Mouse (Mus musculus): ENCODE results near the gene Apln. TPM values are rescaled to one million over a fixed set of nuclear protein-coding genes. Genes with fewer than 3 reads are reported as not detected.
A peak's percentile ranks its signal among the peaks of the same experiment; 100 is the strongest.

The Apln gene
- total and polyA plus RNA-seq, 2 experiments = 0.04 to 0.09 TPM

DNA sequence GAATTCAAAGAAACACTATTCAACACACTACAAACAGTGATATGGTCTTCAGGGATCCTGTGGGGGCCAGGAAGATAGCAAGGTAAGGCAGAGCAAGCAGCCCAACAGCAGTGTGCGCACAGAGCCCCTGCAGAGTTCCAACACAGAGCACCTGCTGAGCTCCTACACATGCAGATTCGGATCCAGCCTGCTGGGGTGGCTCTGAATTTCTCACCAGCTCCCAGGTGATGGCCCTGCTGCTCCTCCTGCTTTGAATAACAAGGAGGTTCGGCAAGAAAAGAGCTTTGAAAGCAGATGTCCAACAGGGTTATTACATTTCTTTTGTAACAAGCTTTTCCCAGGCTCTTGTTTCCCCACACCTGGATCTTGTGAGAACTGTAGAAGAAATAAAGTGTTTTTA, 37.3 kb upstream of the Apln start:
- Histone ChIP-seq H3K36me3 (ENCODE audit: control insufficient read depth, insufficient read depth, low read length) (no peaks in the 10 kb centered on the region), H3K4me1 (ENCODE audit: control insufficient read depth, insufficient read depth, low read length) (no peaks in the 10 kb centered on the region), H3K9ac (ENCODE audit: low read depth, low read length) (no peak overlapping the region), H3K27me3 (ENCODE audit: control insufficient read depth, insufficient read depth, low read length) (no peaks in the 10 kb centered on the region), H3K79me2 (ENCODE audit: control insufficient read depth, insufficient read depth, low read length) (no peaks in the 10 kb centered on the region), H3K27ac (replicated peaks; ENCODE audit: insufficient read depth, low read depth, low read length) (no peak overlapping the region), H3K4me3 (ENCODE audit: insufficient read depth, low read depth, low read length) (no peak overlapping the region)
- TF ChIP-seq POLR2A (IDR thresholded peaks at IDR 0.05; ENCODE audit: extremely low read depth, insufficient read depth, low read length) = no peak
- no peak for TF ChIP-seq CTCF (IDR thresholded peaks at IDR 0.05; ENCODE audit: low read depth, low read length)
- DNase-seq (ENCODE audit: extremely low read depth, low read depth, low spot score) = no peak
- 34% methylated on average over 3 of the region's 3 CpGs for WGBS

GRCm38 (mm10) chrX:48066891-48067290, 32.2 kb upstream of the Apln start:
- 80% methylated on average over 3 of the region's 3 CpGs for WGBS
- no peak overlapping the region for H3K9ac ChIP-seq (ENCODE audit: low read depth, low read length)
- no peak overlapping the region for H3K4me3 ChIP-seq (ENCODE audit: insufficient read depth, low read depth, low read length)
- TF ChIP-seq POLR2A (IDR thresholded peaks at IDR 0.05; ENCODE audit: extremely low read depth, insufficient read depth, low read length) = no peak
- no peak for TF ChIP-seq CTCF (IDR thresholded peaks at IDR 0.05; ENCODE audit: low read depth, low read length)
- DNase-seq (ENCODE audit: extremely low read depth, low read depth, low spot score) = no peak
- no peaks in the 10 kb centered on the region for H3K27me3 ChIP-seq (ENCODE audit: control insufficient read depth, insufficient read depth, low read length)
- no peak overlapping the region for H3K27ac ChIP-seq (replicated peaks; ENCODE audit: insufficient read depth, low read depth, low read length)
- no peaks in the 10 kb centered on the region for H3K36me3 ChIP-seq (ENCODE audit: control insufficient read depth, insufficient read depth, low read length)
- no peaks in the 10 kb centered on the region for H3K79me2 ChIP-seq (ENCODE audit: control insufficient read depth, insufficient read depth, low read length)
- no peaks in the 10 kb centered on the region for H3K4me1 ChIP-seq (ENCODE audit: control insufficient read depth, insufficient read depth, low read length)

DNA sequence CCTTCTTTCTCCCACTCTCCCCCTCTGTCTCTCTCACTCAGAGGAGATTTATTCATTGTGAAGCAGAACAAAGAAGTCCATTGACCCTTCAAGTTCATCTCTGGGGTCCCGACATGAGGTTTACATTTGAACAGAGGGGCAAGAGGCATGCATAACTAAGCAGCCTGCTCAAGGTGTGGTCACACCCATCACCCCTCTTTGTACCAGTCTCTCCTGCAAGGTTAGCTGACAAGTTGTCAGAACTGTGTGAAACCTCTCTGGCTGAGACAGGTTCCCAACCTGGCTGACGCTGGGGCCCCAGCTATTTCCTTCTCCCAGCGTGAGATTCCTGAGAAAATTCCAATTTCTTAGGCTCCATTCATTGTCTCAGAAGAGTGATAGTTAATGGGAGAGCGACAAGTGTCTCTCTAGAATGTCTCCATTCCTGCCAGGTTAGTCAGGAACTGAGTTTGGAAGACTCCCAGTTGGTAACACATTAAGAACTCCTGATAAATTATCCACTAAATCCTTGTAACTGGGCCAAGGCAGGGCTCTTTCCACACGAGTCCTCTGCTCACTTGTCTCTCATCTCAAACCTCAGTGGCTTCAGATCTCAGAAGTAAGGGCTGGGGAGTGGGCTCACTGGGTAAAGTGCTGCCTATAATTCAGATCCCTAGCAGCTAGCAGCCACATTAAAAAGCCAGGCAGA, 29.7 kb upstream of the Apln start:
- H3K79me2 ChIP-seq (ENCODE audit: control insufficient read depth, insufficient read depth, low read length) = no peaks in the 10 kb centered on the region
- peak; percentile 34 for DNase-seq (ENCODE audit: extremely low read depth, low read depth, low spot score)
- H3K36me3 ChIP-seq (ENCODE audit: control insufficient read depth, insufficient read depth, low read length) = no peaks in the 10 kb centered on the region
- no peak overlapping the region for H3K4me3 ChIP-seq (ENCODE audit: insufficient read depth, low read depth, low read length)
- H3K27me3 ChIP-seq (ENCODE audit: control insufficient read depth, insufficient read depth, low read length) = no peaks in the 10 kb centered on the region
- H3K4me1 ChIP-seq (ENCODE audit: control insufficient read depth, insufficient read depth, low read length) = no peaks in the 10 kb centered on the region
- no peak overlapping the region for H3K9ac ChIP-seq (ENCODE audit: low read depth, low read length)
- TF ChIP-seq CTCF (IDR thresholded peaks at IDR 0.05; ENCODE audit: low read depth, low read length) = no peak
- no peak for TF ChIP-seq POLR2A (IDR thresholded peaks at IDR 0.05; ENCODE audit: extremely low read depth, insufficient read depth, low read length)
- no peak overlapping the region for H3K27ac ChIP-seq (replicated peaks; ENCODE audit: insufficient read depth, low read depth, low read length)
- WGBS = 43% methylated on average over 5 of the region's 5 CpGs

- TF ChIP-seq POLR2A (IDR thresholded peaks at IDR 0.05; ENCODE audit: extremely low read depth, insufficient read depth, low read length) (no peak), CTCF (IDR thresholded peaks at IDR 0.05; ENCODE audit: low read depth, low read length) (no peak)
- Histone ChIP-seq H3K4me1 (ENCODE audit: control insufficient read depth, insufficient read depth, low read length) (no peaks in the 10 kb centered on the region), H3K79me2 (ENCODE audit: control insufficient read depth, insufficient read depth, low read length) (no peaks in the 10 kb centered on the region), H3K4me3 (ENCODE audit: insufficient read depth, low read depth, low read length) (no peak overlapping the region), H3K9ac (ENCODE audit: low read depth, low read length) (no peak overlapping the region), H3K27me3 (ENCODE audit: control insufficient read depth, insufficient read depth, low read length) (no peaks in the 10 kb centered on the region), H3K27ac (replicated peaks; ENCODE audit: insufficient read depth, low read depth, low read length) (no peak overlapping the region), H3K36me3 (ENCODE audit: control insufficient read depth, insufficient read depth, low read length) (no peaks in the 10 kb centered on the region)
- DNase-seq (ENCODE audit: extremely low read depth, low read depth, low spot score) = no peak
- 94% methylated on average over 4 of the region's 4 CpGs for WGBS
Measured at GRCm38 (mm10) chrX:48062481-48062880, 27.8 kb upstream of the Apln start.

DNA sequence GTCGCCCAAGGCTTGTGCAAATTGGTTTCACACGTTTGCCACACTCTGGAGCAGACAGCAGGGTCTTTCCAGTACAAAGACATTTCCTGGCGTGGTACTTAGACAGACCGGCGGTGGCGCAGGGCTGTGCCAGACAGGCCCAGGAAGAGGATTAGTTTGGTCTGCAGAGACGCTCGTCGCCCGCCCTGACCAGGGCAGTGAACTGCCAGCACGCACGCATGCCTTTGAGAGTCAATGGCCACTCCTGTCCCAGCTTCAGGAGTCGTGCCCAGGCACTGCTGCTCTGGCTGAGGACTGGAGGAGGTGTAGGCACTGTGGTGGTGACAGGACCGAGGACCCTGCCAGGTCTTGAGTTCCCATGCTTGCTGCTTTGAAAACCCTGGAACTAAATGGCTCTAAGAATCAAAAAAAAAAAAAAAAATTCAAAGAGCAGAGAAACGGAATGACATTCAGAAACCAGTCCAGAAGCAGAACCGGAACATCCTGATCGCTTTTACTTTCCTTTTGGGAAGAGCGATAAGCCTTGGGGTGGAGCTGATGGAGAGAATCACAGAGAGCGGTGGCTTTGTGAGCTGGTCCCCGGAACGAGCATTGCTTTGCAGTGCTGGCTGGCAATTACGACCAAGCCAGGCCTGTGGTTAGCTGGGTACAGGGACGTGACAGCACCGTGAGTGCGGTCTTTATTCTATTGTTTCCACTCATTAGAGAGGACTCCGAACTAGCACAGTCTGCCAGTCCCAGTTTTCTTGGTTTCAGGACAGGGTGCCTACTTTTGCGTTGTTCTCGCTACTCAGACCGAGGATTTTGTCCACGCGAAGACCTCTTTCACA, 19.7 kb upstream of the Apln start:
- Histone ChIP-seq H3K27me3 (ENCODE audit: control insufficient read depth, insufficient read depth, low read length) (no peaks in the 10 kb centered on the region), H3K79me2 (ENCODE audit: control insufficient read depth, insufficient read depth, low read length) (no peaks in the 10 kb centered on the region), H3K4me3 (ENCODE audit: insufficient read depth, low read depth, low read length) (peak overlapping the region; percentile 57), H3K9ac (ENCODE audit: low read depth, low read length) (peak overlapping the region; percentile 42), H3K27ac (replicated peaks; ENCODE audit: insufficient read depth, low read depth, low read length) (peak overlapping the region; percentile 6; the same call in 1 of the 2 replicates), H3K4me1 (ENCODE audit: control insufficient read depth, insufficient read depth, low read length) (peaks cover 4% of the 10 kb centered on the region; the same call in 1 of the 2 replicates), H3K36me3 (ENCODE audit: control insufficient read depth, insufficient read depth, low read length) (no peaks in the 10 kb centered on the region)
- peak; percentile 48 for DNase-seq (ENCODE audit: extremely low read depth, low read depth, low spot score)
- 14% methylated on average over 30 of the region's 31 CpGs for WGBS
- TF ChIP-seq POLR2A (IDR thresholded peaks at IDR 0.05; ENCODE audit: extremely low read depth, insufficient read depth, low read length) (no peak), CTCF (IDR thresholded peaks at IDR 0.05; ENCODE audit: low read depth, low read length) (0 out of 2 replicates have a peak, but pooled peaks have one; percentile 13)
